Mouse (Mus musculus): ENCODE measurements around the gene Dcakd. TPM values are rescaled to one million over a fixed set of nuclear protein-coding genes. Genes with fewer than 3 reads are reported as not detected.

The Dcakd gene
- total and polyA plus RNA-seq, 3 experiments, result 36.4 to 199 (median 87.1) TPM

DNA sequence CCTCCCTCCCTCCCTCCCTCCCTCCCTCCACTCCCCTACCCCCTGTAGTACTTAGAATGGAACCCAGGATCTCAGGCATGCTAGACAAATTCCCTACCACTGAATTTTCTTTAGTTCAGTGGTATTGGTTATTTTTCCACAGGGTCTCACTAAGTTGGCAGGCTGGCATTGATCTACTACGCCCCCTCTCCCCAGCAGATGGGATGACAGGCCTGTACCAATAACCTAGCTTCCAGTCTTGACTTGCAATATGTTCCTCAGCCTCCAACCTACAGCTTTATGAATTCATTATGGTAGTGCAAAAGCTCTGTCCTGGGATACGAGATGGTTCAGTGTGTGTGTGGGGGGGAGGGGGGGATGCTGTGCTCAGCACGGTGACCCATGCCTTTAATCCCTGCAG is 4.2 kb downstream of the Dcakd start:
- peaks cover 74% of the 10 kb centered on the region for H3K36me3 ChIP-seq (replicated peaks)
- H3K9me3 ChIP-seq (replicated peaks), result no peaks in the 10 kb centered on the region

DNA sequence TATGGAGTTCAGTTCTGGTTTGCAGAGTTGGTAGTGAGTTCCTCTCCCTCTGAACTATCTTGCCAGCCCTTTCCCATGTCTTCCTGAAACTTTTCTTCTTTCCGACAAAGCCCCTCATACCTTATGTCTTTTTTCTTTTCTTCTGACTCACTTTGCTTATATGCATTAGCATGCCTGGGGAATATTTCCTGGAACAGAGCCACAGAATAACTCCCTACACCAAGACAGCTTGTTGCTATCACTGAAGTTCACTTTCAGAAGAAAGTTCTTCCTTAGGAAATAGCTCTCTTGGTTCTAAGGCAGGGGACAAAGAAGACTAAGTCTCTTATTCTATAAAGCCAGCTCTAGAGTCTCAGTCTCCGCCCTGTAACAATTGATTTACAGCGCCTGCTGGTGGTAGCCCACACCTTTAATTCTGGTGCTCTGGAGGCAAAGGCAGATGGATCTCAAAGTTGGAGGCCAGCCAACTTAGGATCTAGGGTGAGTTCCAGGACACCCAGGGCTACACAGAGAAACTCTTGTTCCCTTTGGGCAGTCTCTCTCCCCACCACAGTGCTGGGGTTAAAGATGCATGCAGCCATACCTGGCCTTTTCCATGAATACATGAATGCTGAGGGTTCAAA is 7.3 kb downstream of the Dcakd start:
- no peaks in the 10 kb centered on the region for H3K27me3 ChIP-seq (ENCODE audit: insufficient read depth, low read length)

More for the DNA sequence above, 4.2 kb downstream of the Dcakd start:
- ATAC-seq (ENCODE audit: extremely low read depth, insufficient number of reproducible peaks, low FRiP score, poor library complexity, severe bottlenecking) (no peak), DNase-seq (ENCODE audit: low spot score) (no peak)
- Histone ChIP-seq H3K4me1 (ENCODE audit: insufficient read depth, low read depth, low read length) (peaks cover 23% of the 10 kb centered on the region), H3K4me3 (ENCODE audit: low read depth, low read length) (no peak overlapping the region), H3K27me3 (ENCODE audit: insufficient read depth, low read length) (no peaks in the 10 kb centered on the region)
- no peak for TF ChIP-seq TAL1 (conservative IDR thresholded peaks at IDR 0.05; ENCODE audit: low read depth, low read length)
- TF ChIP-seq CTCF (IDR thresholded peaks at IDR 0.05; ENCODE audit: low read depth, low read length), result no peak
- no peak for TF ChIP-seq POLR2AphosphoS5 (IDR thresholded peaks at IDR 0.05; ENCODE audit: insufficient replicate concordance, low read depth, low read length)
- TF ChIP-seq GATA2 (IDR thresholded peaks at IDR 0.05; ENCODE audit: borderline replicate concordance, low read depth, low read length), result no peak
- no peak for TF ChIP-seq GATA1 (IDR thresholded peaks at IDR 0.05; ENCODE audit: borderline replicate concordance, low read length)

DNA sequence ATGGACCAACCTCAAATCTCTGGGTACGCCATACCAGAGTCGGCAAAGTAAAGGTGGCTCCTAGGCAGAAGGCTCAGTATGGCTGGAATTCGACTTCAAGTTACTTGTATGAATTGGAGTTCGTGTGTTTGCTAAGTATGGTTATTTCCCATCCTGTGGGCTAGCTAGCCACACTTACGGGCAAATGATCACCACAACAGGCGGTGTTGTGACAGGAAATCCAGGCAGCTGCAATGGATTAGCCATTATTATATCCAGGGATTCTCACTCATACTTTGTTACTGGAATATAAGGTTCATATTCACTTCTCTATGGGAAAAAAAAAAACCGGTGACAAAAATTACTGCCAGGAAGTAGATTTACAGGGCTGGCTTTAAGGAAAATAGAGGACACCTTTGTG is 8.8 kb downstream of the Dcakd start:
- Histone ChIP-seq H3K4me1 (ENCODE audit: insufficient read depth, low read depth, low read length) (peaks cover 26% of the 10 kb centered on the region), H3K27me3 (ENCODE audit: insufficient read depth, low read length) (no peaks in the 10 kb centered on the region), H3K36me3 (replicated peaks) (peaks cover 68% of the 10 kb centered on the region), H3K9me3 (replicated peaks) (no peaks in the 10 kb centered on the region), H3K4me3 (ENCODE audit: low read depth, low read length) (no peak overlapping the region)
- TF ChIP-seq CTCF (IDR thresholded peaks at IDR 0.05; ENCODE audit: low read depth, low read length) (no peak), GATA1 (IDR thresholded peaks at IDR 0.05; ENCODE audit: borderline replicate concordance, low read length) (no peak), GATA2 (IDR thresholded peaks at IDR 0.05; ENCODE audit: borderline replicate concordance, low read depth, low read length) (no peak), POLR2AphosphoS5 (IDR thresholded peaks at IDR 0.05; ENCODE audit: insufficient replicate concordance, low read depth, low read length) (no peak), TAL1 (conservative IDR thresholded peaks at IDR 0.05; ENCODE audit: low read depth, low read length) (no peak)
- DNase-seq (ENCODE audit: low spot score) (no peak), ATAC-seq (ENCODE audit: extremely low read depth, insufficient number of reproducible peaks, low FRiP score, poor library complexity, severe bottlenecking) (no peak)

More for the DNA sequence above, 7.3 kb downstream of the Dcakd start:
- peaks cover 21% of the 10 kb centered on the region for H3K4me1 ChIP-seq (ENCODE audit: insufficient read depth, low read depth, low read length)
- H3K36me3 ChIP-seq (replicated peaks), result peaks cover 68% of the 10 kb centered on the region
- DNase-seq (ENCODE audit: low spot score) (no peak), ATAC-seq (ENCODE audit: extremely low read depth, insufficient number of reproducible peaks, low FRiP score, poor library complexity, severe bottlenecking) (no peak)
- no peaks in the 10 kb centered on the region for H3K9me3 ChIP-seq (replicated peaks)
- no peak for TF ChIP-seq TAL1 (conservative IDR thresholded peaks at IDR 0.05; ENCODE audit: low read depth, low read length)
- TF ChIP-seq CTCF (IDR thresholded peaks at IDR 0.05; ENCODE audit: low read depth, low read length), result no peak
- TF ChIP-seq POLR2AphosphoS5 (IDR thresholded peaks at IDR 0.05; ENCODE audit: insufficient replicate concordance, low read depth, low read length), result no peak
- no peak for TF ChIP-seq GATA1 (IDR thresholded peaks at IDR 0.05; ENCODE audit: borderline replicate concordance, low read length)
- TF ChIP-seq GATA2 (IDR thresholded peaks at IDR 0.05; ENCODE audit: borderline replicate concordance, low read depth, low read length), result no peak
- no peak overlapping the region for H3K4me3 ChIP-seq (ENCODE audit: low read depth, low read length)

DNA sequence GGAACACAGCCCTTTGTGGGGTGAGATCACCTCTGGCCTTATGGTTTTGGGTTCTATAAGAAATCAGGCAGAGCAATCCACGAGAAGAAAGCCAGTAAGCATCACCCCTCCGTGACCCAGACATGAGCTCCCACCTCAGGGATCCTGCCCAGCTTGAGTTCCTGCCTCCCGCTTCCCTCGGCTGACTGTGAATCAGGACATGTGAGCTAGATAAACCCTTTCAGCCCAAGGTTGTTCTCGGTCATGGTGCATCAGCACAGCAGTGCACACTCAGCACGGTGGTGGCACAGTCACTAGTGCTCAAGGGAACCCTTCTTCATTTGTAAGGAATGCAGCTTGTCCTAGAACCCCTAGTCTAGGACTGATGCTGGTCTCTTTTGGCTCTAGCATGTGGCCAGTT is 9.3 kb downstream of the Dcakd start:
- H3K4me1 ChIP-seq (ENCODE audit: insufficient read depth, low read depth, low read length), result peaks cover 26% of the 10 kb centered on the region
- no peaks in the 10 kb centered on the region for H3K27me3 ChIP-seq (ENCODE audit: insufficient read depth, low read length)
- ATAC-seq (ENCODE audit: extremely low read depth, insufficient number of reproducible peaks, low FRiP score, poor library complexity, severe bottlenecking), result no peak
- no peak for TF ChIP-seq GATA1 (IDR thresholded peaks at IDR 0.05; ENCODE audit: borderline replicate concordance, low read length)
- TF ChIP-seq GATA2 (IDR thresholded peaks at IDR 0.05; ENCODE audit: borderline replicate concordance, low read depth, low read length), result no peak
- TF ChIP-seq TAL1 (conservative IDR thresholded peaks at IDR 0.05; ENCODE audit: low read depth, low read length), result no peak
- TF ChIP-seq POLR2AphosphoS5 (IDR thresholded peaks at IDR 0.05; ENCODE audit: insufficient replicate concordance, low read depth, low read length), result no peak
- no peak for TF ChIP-seq CTCF (IDR thresholded peaks at IDR 0.05; ENCODE audit: low read depth, low read length)
- DNase-seq (ENCODE audit: low spot score), result no peak
- no peaks in the 10 kb centered on the region for H3K9me3 ChIP-seq (replicated peaks)
- H3K4me3 ChIP-seq (ENCODE audit: low read depth, low read length), result no peak overlapping the region
- H3K36me3 ChIP-seq (replicated peaks), result peaks cover 63% of the 10 kb centered on the region

DNA sequence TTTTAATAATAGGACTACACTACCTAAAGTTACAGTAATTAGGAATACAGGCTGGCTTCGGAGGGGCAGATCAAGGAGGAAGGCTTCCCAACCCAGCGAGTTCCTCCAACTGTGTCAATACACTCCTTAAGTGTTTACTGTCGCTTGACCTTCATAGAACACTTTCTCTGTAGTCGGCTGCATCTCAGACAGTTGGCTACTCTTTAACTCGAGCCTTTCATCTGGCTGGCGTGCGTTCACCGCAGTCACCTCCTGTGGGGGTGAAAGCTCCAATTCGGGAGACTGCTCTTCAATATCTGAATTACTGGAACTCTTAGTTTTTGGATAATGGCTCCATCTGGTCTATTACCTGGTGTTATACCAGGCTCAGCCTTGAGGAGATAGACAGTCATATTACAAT is 10.5 kb downstream of the Dcakd start:
- Histone ChIP-seq H3K36me3 (replicated peaks) (peaks cover 65% of the 10 kb centered on the region), H3K9me3 (replicated peaks) (no peaks in the 10 kb centered on the region), H3K4me1 (ENCODE audit: insufficient read depth, low read depth, low read length) (peaks cover 28% of the 10 kb centered on the region), H3K4me3 (ENCODE audit: low read depth, low read length) (no peak overlapping the region), H3K27me3 (ENCODE audit: insufficient read depth, low read length) (no peaks in the 10 kb centered on the region)
- no peak for DNase-seq (ENCODE audit: low spot score)
- TF ChIP-seq TAL1 (conservative IDR thresholded peaks at IDR 0.05; ENCODE audit: low read depth, low read length) (no peak), GATA2 (IDR thresholded peaks at IDR 0.05; ENCODE audit: borderline replicate concordance, low read depth, low read length) (no peak), CTCF (IDR thresholded peaks at IDR 0.05; ENCODE audit: low read depth, low read length) (no peak), POLR2AphosphoS5 (IDR thresholded peaks at IDR 0.05; ENCODE audit: insufficient replicate concordance, low read depth, low read length) (no peak), GATA1 (IDR thresholded peaks at IDR 0.05; ENCODE audit: borderline replicate concordance, low read length) (no peak)
- ATAC-seq (ENCODE audit: extremely low read depth, insufficient number of reproducible peaks, low FRiP score, poor library complexity, severe bottlenecking), result no peak

DNA sequence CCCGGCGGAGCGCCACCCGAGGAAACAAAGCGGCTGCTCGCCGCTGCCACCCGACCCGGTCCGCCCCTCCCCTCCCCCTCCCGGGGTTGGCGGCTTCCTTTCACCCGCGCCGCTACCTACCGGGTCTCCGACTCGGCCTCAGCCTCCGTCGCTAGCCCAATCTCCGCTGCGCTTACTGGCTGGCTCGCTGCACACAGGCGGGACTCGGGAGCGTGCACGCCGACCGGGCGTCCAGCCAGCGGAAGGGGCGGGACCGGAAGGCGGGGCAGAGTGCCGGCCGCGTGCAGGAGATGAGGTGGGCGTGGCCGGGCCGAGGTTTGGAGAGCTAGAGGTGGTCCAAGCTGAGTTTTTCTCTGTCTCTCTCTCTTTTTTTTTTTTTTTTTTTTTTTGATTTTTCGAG is 11.2 kb downstream of the Dcakd start:
- TF ChIP-seq GATA2 (IDR thresholded peaks at IDR 0.05; ENCODE audit: borderline replicate concordance, low read depth, low read length) (no peak), TAL1 (conservative IDR thresholded peaks at IDR 0.05; ENCODE audit: low read depth, low read length) (no peak), POLR2AphosphoS5 (IDR thresholded peaks at IDR 0.05; ENCODE audit: insufficient replicate concordance, low read depth, low read length) (no peak), CTCF (IDR thresholded peaks at IDR 0.05; ENCODE audit: low read depth, low read length) (no peak)
- Histone ChIP-seq H3K9me3 (replicated peaks) (no peaks in the 10 kb centered on the region), H3K36me3 (replicated peaks) (peaks cover 60% of the 10 kb centered on the region), H3K27me3 (ENCODE audit: insufficient read depth, low read length) (no peaks in the 10 kb centered on the region), H3K4me1 (ENCODE audit: insufficient read depth, low read depth, low read length) (peaks cover 24% of the 10 kb centered on the region), H3K4me3 (ENCODE audit: low read depth, low read length) (peak overlapping the region; percentile 85)
- DNase-seq (ENCODE audit: low spot score), result peak; percentile 98
- peak; percentile 95 for ATAC-seq (ENCODE audit: extremely low read depth, insufficient number of reproducible peaks, low FRiP score, poor library complexity, severe bottlenecking)

All from G1E (cell line).